Mouse (Mus musculus) heart, postnatal 0 days (tissue): ENCODE measurements around the gene Morn1.

Experiments
- CTCF ChIP-seq: IDR thresholded peaks from 2 replicates; pipeline ENCODE4 v1.5.1; 2016; ENCODE audit warnings: antibody characterized with exemption, control low read depth, low read depth
- EP300 ChIP-seq: IDR thresholded peaks from 2 replicates; pipeline ENCODE4 v1.6.1; 2016; ENCODE audit warnings: antibody characterized with exemption, low read depth

DNA sequence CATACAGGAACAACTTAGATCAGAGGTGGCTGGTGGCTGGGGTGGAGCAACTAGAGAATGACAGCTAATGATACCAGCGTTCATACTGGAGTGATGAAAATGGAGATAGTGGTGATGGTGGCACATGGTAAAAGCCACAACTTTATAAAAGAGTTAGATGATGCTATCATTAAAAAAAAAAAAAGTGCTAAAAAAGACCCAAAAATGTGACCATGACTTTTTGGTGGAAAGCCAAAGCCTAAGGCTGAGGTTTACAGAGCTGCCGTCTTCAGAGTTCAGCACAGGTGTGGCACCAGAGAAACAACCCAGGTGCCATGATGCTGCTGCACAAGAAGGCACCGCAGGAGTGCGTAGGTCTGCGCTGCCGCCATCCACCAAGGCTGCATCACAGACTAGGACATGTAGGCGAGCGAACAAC, 82.5 kb downstream of the Morn1 start:
- TF ChIP-seq CTCF (no peak), EP300 (no peak)
